Mouse (Mus musculus) Patski (cell line): Measurements from ENCODE around the gene Alcam. TPM values are rescaled to one million over a fixed set of nuclear protein-coding genes. Genes with fewer than 3 reads are reported as not detected.

Experiments used
- ATAC-seq: fragments of 100-300 bp; one replicate; pipeline ENCODE4 v1.8.0; 2021
- CTCF ChIA-PET: fragments of 350-600 bp; sonication (Branson Sonifier 250); formaldehyde crosslinking; loops from one replicate; lab custom pipeline; 2022; ENCODE audit warnings: inconsistent platforms; lab: Charles Lee
- POLR2A ChIA-PET: fragments of 350-600 bp; sonication (Branson Sonifier 250); formaldehyde crosslinking; loops from one replicate; lab custom pipeline; 2022; ENCODE audit warnings: antibody characterized with exemption, inconsistent platforms; lab: Charles Lee
- DNase-seq: peaks from one replicate; pipeline ENCODE4 v3.0.0-alpha.2; 2011; ENCODE audit warnings: low read depth, low spot score
- H3K27me3 ChIP-seq: fragments of 371-371 bp; one replicate; pipeline ENCODE4 v1.5.1; 2021
- CTCF ChIP-seq: fragments of 100-300 bp; IDR thresholded peaks from one replicate; pipeline ENCODE4 v1.5.1; 2021
- in situ Hi-C: fragments of 300-500 bp; cut with MboI; formaldehyde crosslinking; loops from 3 replicates; pipeline ENCODE4 v1.11.1; 2018; ENCODE audit warnings: low pct_unique_long_range_greater_than_20kb, mixed read lengths
- polyA plus RNA-seq: library from polyadenylated mRNA; unstranded; gene quantifications from one replicate; pipeline ENCODE4 v1.2.3, GENCODE M21; 2021

The Alcam gene
- polyA plus RNA-seq, 1 experiment from 2014 or later: 3.0 TPM

DNA sequence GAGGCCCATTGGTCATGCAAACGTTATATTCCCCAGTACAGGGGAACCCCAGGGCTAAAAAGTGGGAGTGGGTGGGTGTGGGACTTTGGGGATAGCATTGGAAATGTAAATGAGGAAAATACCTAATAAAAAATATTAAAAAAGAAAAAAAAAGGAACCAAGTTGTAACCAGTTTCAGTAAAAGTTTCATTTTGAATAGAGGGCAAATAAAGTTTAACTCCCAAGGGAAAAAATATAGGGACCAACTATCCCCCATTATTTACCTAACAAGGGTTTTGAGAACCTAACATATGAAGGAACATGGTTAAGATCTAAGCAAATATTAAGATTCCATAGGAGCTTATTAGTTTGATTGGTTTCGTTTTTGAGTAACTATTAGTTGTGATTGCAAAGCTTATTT, 146.9 kb downstream of the Alcam start:
- ChIA-PET POLR2A (no interaction called here), CTCF (no interaction called here)
- no peak for TF ChIP-seq CTCF
- in situ Hi-C loops: loop anchor here (5.0 kb wide), 1 partner anchor 960 kb away; no protein-coding TSS in a partner anchor
- DNase-seq (no peak), ATAC-seq (no peak)
- no peaks in the 10 kb centered on the region for H3K27me3 ChIP-seq

DNA sequence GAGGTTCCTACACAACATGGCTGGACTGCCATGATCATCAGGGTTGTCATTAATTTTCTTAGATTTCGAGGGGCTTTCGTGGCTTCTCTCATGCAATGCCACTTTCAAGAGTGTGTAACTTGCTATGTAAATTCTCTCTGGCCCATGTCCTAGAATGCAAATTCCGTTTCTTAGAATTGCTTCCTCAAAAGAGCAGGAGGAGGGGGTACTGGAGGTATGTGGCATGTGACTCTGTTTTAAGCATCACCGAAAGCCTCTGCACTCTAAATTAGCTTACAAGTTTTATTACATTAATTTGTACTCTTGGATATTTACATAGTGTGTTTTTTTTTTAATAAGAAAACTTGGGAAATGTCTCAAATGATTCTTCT, 150.4 kb downstream of the Alcam start:
- ChIA-PET POLR2A (no interaction called here), CTCF (no interaction called here)
- DNase-seq: no peak
- in situ Hi-C loops: no loop called here
- no peak for TF ChIP-seq CTCF
- ATAC-seq: no peak
- no peaks in the 10 kb centered on the region for H3K27me3 ChIP-seq

DNA sequence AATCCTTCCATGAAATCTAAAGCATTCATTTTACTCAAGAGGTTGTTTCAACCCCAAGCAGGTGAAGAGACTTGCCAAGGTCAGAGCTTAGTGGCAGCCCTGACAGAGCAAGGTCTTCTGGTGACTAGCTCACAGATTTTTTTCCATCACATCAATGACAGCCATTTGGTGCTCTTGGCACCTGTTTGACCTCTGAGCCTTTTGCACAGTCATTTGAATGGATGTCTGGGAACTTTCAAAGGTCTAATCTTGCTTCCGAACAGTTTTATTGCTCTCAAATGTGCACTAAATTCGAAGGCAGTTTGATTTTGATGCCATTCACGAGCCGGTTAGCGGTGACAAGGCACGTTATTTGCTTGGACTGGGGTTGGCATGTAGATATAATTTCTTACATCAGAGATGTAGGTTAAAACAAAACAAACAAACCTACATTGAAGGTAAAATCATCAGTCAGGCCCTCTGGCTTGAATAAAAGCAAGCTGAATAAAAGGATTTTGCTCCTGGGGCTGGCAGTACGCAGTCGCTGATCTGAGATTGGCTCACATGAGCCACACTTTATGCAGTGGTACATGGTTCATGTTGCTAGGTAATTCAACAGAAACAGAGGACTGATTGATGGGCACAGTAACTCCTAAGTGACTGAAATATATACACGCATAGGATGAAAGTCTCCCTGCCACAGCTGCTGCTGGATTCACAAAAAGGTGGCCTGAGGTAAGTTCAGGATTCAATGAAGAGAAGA, 150.9 kb downstream of the Alcam start:
- H3K27me3 ChIP-seq: no peaks in the 10 kb centered on the region
- in situ Hi-C loops: no loop called here
- CTCF ChIA-PET: interaction anchor here (2.7 kb wide), 1 partner anchor 8 kb away, joined by 11 read pairs; no protein-coding TSS in a partner anchor
- ATAC-seq (no peak), DNase-seq (no peak)
- no peak for TF ChIP-seq CTCF
- POLR2A ChIA-PET: no interaction called here

DNA sequence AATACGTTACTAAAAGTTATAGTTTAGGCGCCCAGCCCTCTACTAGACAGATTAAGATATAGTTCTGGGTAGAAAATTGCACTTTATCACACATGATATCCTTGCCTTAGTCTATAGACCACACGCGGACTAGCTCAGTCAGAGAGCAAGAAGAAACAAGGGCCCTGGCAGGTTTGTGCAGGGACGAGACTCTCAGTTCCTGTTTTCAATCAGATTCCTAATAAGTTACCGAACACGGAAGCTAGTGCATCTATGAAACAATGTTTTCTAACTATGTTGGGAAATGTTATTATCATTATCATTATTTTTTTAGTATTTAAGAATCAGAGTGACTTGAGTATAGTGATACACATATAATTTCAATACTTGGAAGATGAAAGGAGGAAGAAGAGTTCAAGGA, 152.1 kb downstream of the Alcam start:
- POLR2A ChIA-PET: no interaction called here
- no peak for TF ChIP-seq CTCF
- in situ Hi-C loops: no loop called here

DNA sequence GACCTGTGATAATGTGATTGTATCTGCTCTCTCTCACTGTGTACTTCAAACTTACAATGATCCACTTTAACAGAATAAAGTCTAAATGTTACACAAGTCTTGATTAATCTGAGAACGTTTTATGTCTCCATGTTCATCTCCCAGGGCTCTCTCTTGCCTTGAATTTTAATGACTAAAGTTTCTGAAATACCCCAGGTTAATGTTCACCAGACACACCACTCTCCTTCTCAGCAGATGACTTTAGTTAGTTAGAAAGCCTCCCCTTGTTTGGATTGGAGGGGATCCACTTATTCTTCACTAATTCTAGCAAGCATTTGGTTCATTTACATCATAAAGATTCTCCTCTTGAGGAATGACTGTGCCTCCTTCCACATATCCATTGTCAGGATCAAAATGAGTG, 157.5 kb downstream of the Alcam start:
- CTCF ChIA-PET: interaction anchor here (1.8 kb wide), 1 partner anchor 8 kb away, joined by 6 read pairs; no protein-coding TSS in a partner anchor
- TF ChIP-seq CTCF: no peak

More for the DNA sequence above, 152.1 kb downstream of the Alcam start:
- no peaks in the 10 kb centered on the region for H3K27me3 ChIP-seq
- ATAC-seq (no peak), DNase-seq (no peak)
- CTCF ChIA-PET: interaction anchor here (2.7 kb wide), 1 partner anchor 9 kb away, joined by 11 read pairs; no protein-coding TSS in a partner anchor

DNA sequence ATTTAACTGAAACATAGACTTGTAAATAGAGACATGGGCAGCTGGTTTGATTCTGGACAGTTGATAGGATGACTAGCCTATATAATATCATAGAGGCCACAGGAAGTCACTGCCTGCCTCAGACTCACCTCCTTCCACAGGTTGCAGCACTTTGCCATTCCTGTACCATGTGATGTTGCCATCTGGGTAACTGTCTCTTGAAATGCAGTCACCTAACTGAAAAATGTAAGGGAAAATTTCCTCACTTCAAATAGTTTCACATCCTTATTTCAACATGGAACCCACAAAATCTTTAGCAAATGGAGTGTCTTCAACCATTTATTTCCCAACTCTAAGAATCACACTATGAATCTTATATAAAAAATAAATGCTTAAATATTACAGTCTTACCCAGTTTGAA, 158.3 kb downstream of the Alcam start:
- ATAC-seq: no peak
- in situ Hi-C loops: no loop called here
- no peak for TF ChIP-seq CTCF
- DNase-seq: no peak
- POLR2A ChIA-PET: no interaction called here
- H3K27me3 ChIP-seq: no peaks in the 10 kb centered on the region
- CTCF ChIA-PET: no interaction called here

More for the DNA sequence above, 157.5 kb downstream of the Alcam start:
- peak; percentile 42 for ATAC-seq
- H3K27me3 ChIP-seq: no peaks in the 10 kb centered on the region
- POLR2A ChIA-PET: interaction anchor here (0.7 kb wide), 1 partner anchor 119 kb away, joined by 5 read pairs; no protein-coding TSS in a partner anchor
- in situ Hi-C loops: no loop called here
- no peak for DNase-seq

DNA sequence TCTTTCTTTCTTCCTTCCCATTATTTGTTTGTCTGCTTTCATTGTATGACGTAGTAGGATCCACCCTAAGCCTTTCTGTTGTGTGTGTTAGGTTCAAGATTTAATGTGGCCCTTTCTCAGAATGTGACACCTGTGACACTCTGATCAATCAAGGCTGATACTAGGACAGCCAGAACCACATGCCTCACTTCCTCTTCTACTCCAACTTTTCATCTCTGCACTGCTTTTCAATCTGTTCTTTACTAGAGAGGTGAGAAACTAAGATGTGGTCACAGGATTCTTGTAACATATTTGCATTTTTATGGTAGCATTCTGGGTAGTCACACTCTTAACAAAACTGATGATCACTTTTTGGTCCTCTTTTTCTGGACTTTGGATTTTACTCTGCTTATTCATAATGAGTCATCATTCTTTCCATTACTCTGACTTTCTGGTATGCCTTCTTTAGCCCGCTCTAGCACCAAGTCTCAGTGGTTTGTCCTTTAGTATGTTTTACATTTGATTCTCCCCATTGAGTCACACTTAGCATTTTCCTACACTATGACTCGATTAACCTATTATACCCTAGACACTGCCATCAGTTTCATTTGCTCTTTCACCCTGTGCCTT, 161.3 kb downstream of the Alcam start:
- ChIA-PET CTCF (no interaction called here), POLR2A (no interaction called here)
- DNase-seq (peak; percentile 53), ATAC-seq (peak; percentile 95)
- no peak for TF ChIP-seq CTCF
- no peaks in the 10 kb centered on the region for H3K27me3 ChIP-seq
- in situ Hi-C loops: no loop called here

DNA sequence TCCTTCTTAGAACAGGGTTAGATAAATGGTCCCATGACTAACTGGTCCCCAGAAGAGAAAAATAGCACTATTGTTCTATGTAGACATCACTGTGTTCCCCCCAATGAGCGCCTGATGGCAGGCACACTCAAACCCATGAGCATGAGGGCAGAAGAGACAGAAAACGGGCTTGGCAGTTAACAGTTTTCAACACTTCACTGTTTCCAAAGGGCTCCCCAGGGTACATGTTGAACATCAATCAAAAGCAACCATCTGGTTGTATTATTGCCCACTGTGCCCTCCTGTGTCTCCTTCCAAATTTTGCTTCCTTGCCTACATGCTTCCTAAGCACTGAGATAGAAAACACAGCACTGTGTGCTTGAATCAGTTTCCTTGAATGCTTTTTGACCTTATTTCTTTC, 173.7 kb downstream of the Alcam start:
- CTCF ChIA-PET: no interaction called here
- ATAC-seq (no peak), DNase-seq (no peak)
- TF ChIP-seq CTCF: no peak
- no peaks in the 10 kb centered on the region for H3K27me3 ChIP-seq
- in situ Hi-C loops: no loop called here
- POLR2A ChIA-PET: no interaction called here

DNA sequence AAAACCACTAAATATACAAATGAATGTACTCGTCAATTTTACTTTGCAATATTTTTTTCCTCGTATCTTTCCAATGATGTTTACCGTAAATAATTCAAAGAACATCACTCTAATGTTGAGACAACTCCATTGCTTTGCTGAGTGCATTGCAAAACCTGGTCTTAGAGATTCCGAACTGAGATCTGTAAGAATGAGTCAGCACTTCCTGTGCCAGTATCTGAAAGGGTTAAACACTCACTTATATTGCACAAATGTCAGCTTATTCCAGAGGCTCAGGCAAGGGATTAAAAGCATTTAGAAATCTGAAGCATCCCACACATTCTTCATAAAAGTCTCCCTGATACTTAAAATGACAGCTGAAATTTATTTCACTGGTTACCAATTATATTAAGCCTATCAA, 188.8 kb downstream of the Alcam start:
- no peak for TF ChIP-seq CTCF
- H3K27me3 ChIP-seq: no peaks in the 10 kb centered on the region
- ATAC-seq (no peak), DNase-seq (no peak)
- in situ Hi-C loops: no loop called here
- ChIA-PET POLR2A (no interaction called here), CTCF (no interaction called here)

DNA sequence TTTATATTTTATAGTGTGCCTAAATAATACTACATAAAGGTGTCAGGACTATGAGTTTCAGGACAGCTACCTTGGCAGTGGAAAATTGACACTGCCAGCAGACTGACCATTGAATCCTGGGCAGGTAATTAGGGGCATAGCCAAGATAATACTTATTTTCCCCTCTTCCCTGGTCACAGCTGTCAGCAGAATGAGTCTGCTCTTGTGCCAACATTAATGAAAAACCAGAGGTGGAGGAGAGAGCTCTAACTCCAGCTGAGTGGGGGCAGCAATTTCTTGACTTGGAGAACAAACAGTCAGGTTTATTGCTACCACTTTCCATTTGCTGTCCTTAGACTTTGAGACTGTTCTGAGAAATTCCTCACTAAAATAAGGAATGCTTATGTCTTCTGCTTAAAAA, 190.1 kb downstream of the Alcam start:
- in situ Hi-C loops: no loop called here
- ATAC-seq: no peak
- no peak for DNase-seq
- no peaks in the 10 kb centered on the region for H3K27me3 ChIP-seq
- CTCF ChIA-PET: interaction anchor here (1.1 to 1.6 kb wide), 2 partner anchors 23 to 24 kb away, joined by 3 to 5 read pairs; no protein-coding TSS in a partner anchor
- TF ChIP-seq CTCF: no peak
- POLR2A ChIA-PET: no interaction called here

DNA sequence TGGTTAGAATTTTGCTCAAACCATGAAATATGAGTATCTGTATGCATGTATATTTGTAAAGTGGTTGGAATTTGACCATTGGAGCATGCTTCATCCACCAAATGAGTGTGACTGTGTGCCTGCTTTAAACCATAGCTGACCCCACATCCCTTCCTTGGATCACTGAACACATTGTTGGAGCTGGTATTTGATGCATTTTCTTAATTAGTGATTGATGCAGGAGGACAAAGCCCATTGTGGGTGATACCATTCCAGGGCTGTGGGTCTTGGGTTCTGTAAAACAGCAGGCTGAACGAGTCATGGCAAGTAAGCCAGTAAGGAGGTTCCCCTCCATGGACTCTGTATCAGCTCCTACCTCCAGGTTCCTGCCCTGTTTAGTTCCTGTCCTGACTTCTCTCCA, 191.3 kb downstream of the Alcam start:
- ATAC-seq: no peak
- CTCF ChIA-PET: interaction anchor here (1.1 to 1.6 kb wide), 2 partner anchors 22 to 25 kb away, joined by 3 to 5 read pairs; no protein-coding TSS in a partner anchor
- in situ Hi-C loops: no loop called here

More for the DNA sequence above, 191.3 kb downstream of the Alcam start:
- POLR2A ChIA-PET: no interaction called here
- no peaks in the 10 kb centered on the region for H3K27me3 ChIP-seq
- no peak for DNase-seq
- no peak for TF ChIP-seq CTCF
